Mouse (Mus musculus) c-Kit-negative CD71-positive TER-119-positive erythroid progenitor cells, embryonic 14.5 days (primary cell): ENCODE results near the gene Itpkb.

Source experiments
- DNase-seq: peaks from one replicate; pipeline ENCODE4 v3.0.0-alpha.2; 2013; ENCODE audit warnings: low read depth, low spot score

The Itpkb gene

DNA sequence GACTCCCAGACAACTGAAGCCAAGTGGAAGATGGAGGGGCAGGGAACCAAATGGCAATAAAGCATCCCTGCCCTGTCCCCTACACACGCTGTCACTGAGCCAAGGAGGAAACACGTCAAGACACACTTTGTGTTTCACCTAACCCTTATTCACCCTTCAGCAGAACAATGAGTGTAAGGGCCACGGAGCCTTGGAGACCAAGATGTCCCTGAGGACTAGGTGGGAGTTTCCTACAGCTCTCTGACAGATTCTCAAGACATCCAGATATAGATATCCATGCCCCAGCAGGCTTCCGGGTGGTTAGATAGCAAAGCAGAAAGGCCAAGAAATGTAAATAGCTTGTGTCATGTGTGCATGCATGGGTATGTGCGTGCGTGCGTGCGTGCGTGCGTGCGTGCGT lies 63.6 kb downstream of the Itpkb start:
- no peak for DNase-seq

DNA sequence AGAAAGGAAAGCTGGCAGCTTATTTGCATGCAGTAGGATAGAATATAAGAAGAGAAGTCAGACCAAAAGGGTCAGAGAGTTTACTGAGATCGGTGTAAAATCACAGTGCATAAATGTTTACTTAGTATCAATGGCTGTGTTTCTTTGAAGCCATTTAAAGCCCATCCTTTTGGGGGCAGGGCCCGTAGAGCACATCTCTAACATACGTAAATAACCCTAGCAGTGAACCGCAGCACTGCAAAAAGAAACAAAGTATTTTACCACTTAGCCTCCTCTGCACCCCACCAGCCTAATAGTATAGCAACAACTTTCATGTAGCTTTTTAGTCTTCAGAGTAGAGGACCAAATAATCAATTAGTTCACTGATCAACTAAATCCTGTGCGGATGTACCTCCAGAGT lies 67.4 kb downstream of the Itpkb start:
- DNase-seq = no peak

DNA sequence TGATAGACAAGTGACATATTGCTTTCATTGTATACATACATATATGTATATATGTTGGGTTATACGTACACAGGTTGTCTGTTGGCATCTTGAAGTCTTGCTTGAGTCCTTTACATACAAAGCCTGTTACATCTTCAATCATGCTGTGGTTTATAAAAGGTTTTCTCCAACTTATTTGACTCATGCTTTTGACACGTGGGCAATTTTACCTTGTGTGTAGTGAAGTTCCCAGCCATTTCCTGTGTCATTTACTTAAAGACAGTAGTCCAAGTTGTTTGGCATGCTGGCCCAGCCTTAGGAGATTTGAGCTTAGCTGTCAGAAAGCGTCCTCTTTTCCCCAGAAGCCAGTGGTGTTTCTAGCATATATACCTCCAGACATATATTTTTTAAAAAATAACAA lies 68.2 kb downstream of the Itpkb start:
- no peak for DNase-seq

DNA sequence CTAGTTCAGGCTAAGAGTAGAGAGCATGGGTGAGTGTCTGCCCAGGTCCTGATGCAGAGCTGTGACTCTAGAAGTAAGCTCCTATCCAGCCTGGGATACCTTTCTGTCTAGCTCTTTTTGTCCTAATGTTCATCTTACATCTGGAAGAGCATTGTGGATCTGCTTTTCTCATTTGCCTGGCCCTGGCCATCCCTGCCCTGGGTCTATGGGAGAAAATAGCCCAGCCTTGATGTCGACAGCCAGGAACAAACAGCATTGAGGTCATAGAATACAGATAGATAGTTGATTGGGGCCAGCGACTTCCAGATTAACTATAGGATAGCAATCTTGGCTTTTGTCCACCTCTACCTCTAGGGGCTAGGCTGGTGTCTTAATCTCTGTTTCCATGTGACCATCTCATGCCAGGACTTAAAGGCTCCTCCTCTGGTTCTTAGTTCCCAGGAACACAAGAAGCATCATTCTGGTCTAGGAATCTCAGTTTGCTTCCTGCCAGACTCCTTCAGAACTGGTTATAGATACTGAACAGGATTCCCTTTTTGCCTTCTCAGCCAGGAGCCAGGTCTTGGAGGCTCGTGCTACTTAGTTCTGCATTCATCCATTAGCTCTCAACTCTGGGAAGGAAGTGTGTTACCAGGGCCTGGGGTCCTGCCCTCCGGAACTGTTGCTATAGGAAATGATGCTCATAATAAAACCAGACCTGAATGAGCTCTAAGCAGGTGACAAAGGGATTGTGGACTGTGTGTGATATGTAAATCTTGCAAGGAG lies 70.6 kb downstream of the Itpkb start:
- DNase-seq = no peak

DNA sequence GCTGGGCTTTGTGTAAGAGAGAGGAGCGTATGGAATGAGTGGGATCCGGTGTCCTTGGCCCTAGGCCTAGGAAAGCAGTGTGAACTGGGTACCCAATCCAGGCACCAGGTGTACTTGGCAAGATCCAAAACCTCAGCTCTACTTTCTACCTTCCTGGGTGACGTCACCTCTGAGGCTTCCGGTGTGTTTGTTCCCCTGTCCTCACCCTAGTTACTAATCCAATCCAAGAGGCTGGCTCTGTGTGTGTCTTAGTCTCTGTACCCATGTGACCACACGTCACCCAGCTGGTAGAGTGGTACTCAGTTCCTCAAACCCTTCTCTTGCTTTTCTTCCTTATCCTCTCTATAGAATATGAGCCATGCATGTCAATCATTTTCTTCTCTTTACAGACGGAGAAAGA lies 71.4 kb downstream of the Itpkb start:
- DNase-seq = no peak

DNA sequence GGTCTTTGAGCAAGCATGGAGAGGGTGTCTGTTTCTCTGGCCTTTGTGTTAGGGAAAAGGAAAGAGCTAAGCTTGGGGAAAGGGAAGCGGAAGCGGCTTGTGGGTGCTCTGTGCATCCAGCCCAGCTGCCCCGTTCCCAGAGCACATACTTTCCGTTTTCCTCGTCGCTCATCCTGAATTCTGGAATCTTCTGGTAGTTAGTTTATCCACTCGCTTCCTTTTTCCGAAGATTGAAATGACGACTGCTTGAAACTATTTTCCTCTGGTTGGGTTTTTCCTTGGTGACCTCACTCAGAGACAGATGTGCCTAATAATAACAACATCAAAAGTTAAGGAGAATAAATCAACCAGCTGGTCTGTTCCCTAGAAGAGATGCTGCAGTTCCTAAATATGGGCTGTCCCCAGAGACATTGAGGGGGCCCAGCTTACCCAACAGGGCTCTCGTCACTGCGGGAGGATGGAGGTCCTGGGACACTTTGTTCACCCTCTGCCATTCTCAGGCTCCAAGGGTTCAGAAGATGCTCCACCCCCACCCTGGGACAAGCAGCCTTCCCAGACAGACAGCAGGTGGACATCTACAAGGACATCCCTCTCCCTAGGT lies 72.3 kb downstream of the Itpkb start:
- DNase-seq = no peak

DNA sequence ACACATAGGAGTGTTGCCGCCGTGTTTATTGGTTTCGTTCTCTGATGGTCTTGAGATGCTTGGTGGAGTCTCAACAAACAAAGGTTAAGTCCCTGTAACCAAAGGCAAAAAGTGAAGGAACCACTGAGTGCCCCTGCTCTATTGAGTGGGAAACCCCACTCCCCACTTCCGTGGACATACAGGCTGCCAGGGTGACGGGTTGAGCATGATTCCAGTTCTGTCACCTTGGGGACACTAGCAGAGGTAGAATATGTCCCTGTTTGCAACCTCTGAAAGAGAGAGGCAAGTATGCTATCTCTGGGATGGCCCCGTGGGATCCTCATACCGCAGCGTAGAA lies 73.0 kb downstream of the Itpkb start:
- DNase-seq = no peak

DNA sequence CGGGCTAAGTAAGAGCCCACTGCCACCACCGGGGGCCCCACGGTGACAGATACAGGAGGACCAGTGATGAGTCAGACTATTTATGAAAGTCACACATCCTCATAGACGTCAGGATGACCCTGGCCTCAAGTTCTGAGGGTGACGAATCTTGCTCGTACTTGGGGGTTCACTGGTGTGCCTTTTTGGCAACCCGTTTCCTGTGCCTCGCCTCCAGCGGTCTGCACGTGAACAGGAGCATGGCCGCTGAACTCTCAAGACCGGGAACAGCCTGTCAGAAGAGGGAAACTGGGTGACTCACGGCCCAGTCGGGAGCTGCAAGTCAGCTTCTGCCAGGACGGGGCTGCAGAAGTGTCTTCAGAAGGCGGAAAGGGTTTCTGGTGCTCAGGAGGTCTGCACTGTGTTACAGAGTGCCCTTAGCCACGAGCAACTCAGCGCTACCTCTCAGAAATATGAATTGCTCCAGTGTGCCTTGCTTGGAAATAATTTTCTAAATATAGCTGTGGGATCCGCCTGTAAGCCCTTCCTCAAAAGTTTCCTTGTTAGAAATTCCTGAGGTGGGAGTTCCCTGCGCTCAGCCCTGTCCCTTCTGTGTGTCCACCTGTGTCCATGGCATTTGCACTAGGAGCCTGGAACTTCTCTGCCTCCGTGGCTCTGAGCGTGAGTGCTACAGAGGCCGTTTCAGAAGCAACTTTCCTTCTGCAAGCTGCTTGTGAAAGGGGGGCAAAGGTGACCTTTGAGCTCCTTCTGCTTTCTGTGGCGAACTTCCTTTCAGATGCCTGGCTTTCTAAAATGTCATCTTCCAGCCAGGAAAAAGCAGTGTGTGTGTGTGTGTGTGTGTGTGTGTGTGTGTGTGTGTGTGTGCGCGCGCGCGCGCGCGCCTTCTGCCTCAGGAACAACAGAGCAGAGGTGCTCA lies 73.7 kb downstream of the Itpkb start:
- no peak for DNase-seq

DNA sequence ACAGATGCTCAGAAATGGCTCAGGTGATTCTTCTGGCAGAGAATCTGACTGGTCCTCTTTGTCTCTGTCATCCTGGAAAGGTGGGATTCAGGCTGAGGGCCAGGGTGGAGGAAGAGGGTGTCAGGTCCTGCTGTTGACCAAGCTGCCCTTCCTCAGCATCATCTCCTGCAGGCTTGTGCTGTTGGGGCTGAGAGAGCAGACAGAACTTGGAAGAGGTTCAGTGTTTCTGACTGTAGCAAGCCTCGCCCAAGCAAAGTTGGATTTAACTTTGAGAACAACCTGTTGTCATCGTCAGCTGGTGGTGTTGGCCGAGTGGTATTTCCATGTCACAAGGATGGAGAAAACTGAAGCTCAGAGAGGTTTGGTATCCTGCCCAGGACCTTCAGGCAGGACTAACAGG lies 74.4 kb downstream of the Itpkb start:
- no peak for DNase-seq

DNA sequence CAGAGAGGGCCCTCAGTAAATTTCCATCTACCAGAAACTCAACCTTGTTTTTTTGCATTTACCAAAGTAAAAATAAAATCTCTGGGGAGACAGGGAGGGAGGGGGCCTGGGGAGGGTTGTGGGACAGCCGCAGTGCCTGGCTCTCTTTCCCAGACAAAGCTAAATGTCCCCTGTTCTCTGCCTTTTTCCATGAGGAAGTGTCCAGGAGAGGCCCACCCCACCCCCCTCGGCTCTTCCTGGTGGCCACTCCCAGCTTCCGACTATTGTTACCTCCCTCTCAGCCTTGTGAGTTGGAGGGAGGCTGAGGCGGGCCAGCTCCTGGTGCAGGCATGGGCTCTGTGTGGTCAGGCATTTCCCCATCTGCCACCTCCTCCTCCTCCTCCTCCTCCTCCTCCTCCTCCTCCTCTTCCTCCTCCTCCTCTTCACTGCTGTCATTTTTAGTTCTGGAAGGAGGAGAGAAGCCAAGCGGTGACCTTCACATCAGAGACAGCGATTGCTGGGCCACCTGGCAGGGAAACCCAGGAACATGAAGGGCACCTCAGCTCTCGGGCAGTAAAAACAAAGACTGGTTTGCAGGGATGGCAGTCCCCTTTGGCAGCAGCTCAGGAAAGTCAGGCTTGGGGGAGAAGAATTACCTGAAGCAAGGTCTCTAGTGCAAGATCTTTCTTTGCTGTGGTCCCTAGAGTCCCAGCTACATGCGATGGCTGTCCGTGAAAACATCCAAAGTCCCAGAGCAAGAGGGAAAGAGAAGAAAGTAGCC lies 75.5 kb downstream of the Itpkb start:
- DNase-seq = no peak

DNA sequence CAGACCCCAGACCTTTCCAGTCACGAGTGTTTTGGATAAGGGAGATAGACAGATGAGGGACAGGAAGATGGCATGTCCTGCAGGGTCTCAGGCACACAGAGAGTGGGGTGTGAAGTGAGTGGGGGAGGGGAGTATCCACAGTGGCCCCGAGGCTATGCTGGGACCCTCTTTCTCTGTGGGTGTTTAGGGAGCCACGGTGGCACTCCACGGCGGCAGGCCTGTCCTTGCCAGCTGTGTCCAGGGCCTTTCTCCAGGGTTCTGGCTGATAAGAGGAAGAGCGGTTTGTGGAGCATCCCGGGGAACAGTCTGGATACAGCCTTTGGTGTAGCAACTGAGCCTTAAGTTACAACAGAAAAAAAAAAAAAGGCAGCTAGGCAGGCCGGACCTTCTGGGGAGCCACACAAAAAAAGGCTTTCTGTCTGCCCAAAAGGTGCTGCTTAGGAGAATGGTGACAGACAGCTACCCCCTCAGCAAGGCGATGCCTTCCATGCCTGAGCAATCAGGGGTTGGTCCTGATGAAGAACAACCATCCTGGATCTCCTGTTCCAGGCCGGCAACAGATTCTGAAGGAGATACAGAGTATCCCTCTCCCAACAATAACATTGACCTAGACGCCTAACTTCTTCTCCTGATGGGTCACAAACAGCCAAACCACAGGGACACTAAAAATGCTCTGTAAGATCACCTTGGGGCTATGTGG lies 76.2 kb downstream of the Itpkb start:
- DNase-seq = no peak

DNA sequence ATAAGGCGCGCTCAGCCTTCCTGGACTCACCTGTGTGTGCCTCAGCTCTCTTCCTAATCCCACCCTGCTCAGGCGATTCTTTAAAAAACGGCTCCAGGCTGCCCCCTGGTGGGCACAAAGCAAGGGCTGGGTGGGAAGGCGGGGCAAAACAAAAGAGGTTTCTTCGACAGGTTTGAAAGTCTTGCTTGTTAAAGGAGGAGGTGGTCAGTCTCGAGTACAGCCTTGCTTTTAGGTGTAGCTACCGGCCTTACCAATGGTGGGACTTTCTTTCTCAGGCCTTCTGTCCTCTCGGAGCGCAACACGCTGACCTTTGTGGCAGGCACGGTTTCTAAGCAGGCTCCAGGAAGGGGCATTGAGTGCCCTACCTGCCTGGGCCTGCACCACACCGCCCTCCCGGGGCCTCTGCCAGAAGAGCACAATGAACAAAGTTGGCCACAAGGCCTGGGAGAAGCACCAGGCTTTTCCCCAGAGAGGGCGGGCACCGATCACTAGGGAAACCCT lies 76.9 kb downstream of the Itpkb start:
- DNase-seq = no peak

DNA sequence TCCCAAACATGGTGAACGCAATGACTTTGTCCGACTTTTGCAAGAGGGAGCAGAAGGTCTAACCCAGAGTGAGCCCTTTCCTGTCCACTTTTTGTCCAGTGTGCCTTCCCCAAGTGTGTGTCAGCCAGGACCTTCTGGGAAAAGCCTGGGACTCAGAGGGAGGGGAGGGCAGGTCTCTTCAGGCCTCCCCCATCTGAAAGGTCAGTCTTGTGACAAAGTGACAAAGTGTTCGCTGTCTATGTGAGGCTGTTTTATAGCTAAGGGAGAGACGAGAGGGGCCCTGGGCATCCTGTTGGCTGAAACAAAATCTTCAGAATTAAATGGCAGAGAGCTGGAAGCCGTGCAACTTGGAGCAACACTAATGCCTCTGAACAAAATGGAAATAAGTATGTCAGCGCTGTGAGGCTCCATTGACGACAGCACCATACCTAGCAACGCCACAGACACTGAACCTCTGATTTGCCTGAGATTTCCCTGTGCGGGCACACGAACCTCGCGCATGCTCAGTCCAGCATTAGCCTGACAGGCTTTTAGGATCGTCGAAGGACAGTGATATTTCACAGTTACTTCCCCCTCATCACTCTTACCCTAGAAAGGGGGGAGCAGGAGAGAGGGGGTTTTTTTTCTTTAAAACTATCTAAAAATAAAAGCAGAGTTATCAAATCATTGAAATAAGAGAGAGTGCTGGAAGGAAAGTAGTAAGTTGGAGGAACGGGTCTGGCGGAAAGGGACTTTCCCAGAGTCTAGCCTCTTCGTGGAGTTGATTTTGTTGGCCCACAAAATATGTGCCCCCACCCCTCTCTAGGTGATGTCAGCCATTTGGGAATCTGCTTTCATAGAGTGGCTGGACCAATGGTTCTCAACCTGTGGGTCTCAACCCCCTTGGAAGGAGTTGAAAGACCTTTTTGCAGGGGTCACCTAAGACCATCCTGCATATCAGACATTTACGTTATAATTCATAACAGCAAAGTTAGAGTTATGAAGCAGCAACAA lies 77.7 kb downstream of the Itpkb start:
- DNase-seq = no peak

DNA sequence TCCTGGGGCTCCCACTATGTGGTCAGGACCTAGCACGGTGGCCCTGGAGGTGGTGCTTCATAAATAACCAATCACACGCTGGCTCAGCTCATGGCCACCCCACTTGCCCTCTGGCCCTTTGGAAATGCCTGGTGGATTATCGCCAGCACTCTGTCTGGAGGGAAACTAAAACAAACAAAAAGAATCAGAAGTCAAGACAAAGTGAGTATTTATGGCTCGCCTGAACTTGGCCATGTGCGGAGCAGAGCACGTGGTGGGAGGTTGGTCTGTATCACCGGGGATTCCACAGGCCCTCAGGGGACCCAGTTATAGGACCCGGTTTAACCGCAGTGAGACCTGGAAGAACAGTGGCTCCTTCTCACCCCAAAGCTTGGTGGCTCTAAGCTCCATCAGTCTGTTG lies 78.5 kb downstream of the Itpkb start:
- DNase-seq = no peak

DNA sequence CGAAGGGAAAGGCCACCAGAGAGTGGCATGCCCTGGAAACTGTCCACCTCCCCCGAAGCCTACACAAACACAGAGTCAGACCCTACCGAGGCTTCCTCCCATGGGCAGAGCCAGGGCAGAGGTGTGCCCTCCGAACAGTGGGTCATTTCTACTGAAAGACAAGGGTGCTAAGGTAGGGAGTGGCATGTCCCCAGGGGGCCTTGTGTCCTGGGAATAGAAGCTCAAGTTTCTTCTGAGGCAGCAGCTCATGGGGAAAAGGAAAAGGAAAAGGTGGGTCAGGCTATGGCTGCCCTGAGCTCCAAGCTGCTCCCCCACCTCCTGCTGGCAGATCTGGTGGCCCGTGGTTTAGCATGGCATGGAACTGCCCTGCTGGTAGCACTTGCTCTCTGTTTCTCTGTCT lies 79.5 kb downstream of the Itpkb start:
- no peak for DNase-seq

DNA sequence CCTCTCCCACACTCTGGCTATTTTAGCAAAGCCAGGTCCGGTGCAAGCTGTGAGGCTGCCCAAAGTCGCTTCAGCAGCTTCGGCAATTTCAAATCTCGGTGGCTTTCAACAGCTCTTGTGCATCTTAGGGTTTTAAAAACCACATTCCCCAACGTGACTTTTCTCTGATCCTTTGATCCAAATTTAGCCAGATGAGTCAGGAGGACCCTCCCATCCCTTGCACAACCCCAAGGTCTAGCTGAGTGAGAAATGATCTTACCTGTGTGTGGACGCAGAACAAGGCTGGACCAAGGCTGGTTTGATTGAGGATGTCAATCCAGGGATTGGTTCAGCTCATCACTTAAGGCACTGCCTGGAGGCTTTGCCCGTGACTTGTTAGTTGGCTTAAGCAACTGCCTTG lies 80.0 kb downstream of the Itpkb start:
- no peak for DNase-seq

DNA sequence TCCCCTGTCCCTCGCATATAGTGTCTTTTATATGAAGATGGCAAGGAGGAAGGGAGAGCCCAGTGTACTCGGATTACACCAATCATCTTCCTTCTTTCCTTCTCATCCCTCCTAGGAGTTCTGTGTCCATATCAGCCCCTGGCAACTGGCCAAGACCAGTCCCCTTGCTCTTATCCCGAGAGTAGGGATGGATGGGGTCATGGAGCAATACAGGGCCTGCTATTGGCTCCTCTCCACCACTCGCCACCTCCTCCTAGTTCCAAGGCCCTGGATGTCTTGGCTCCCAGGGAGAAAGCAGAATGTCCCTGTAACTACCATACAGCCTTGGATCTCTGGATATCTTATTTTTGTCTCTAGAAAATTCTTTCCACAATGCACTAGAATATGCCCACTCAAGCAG lies 84.8 kb downstream of the Itpkb start:
- no peak for DNase-seq

DNA sequence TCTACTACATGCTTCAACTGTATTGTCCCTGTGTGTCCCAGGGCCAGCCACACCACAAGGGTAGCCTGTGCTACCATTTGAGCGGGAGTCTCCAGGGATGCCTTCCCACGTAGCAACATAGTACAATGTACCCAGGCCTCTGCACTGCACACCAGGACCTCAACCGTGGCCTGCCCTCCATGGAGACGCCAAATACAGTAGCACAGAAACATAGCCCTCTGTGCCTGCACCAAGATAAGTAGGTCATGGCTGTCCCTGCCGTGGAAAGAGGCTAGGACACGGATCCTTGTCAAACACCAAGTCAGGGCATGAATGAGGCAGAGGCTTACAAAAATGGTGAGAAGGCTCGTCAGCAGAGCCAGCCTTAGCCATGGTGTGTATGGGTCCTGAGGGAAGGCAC lies 85.6 kb downstream of the Itpkb start:
- DNase-seq = no peak

DNA sequence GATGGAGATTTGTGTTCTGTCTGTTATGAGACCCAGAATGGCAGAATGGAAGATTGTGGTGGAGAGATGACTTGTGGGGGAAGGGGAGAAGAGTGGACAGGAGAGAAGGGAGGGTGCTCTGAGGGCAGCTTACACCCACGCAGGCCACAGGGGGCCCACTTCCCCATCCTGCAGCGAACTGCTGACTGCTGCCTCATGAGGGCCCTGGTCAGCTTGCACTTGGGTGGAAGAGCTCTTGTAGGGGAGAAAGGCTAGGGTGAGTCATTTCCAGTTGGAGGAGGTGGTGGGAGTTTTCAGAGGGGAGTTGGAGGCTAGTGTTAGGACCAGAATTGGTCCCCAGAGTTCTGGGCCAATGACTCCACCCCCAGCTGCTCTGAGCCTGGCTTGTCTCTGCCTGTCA lies 86.8 kb downstream of the Itpkb start:
- DNase-seq = no peak

DNA sequence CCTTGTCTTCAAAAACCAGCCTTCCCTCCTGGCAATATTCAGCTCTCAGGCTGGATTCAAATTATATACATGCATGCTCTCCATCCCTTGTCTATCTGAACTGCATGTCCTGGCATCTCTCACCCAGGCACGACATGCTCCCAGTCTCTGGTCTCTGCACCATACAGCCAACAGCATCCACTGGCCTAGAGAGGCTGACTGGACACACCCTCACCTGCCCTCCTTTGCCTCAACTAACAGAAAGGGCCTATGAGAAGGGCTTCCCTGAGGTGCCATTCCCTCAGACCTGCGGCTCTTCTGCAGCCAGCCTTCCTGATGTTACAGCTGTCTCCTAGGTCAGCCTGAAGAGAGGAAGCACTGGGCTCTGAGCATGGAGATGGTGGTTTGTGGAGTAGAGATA lies 88.8 kb downstream of the Itpkb start:
- DNase-seq = no peak
